Mouse (Mus musculus) liver, adult 10 weeks (tissue): ENCODE results near the gene Vmn1r66. TPM values are rescaled to one million over a fixed set of nuclear protein-coding genes. Genes with fewer than 3 reads are reported as not detected.

Source experiments
- polyA plus RNA-seq: library from polyadenylated mRNA; stranded (reverse); fragments of 350-450 nt; fragmentation: Illumina TruSeq; extraction: RNeasy Lipid Tissue Mini Kit (QIAGEN cat#74804); gene quantifications from one replicate; pipeline ENCODE4 v1.2.3, GENCODE M21; 2014; ENCODE audit warnings: low read depth, low replicate concordance

The Vmn1r66 gene
- not detected for polyA plus RNA-seq

GRCm38 (mm10) chr7:10277906-10278305 is at the start of gene Vmn1r66:
TSS of gene Vmn1r66 (minus strand) at chr7:10278006.

Other genes starting within 250 kb of the Vmn1r66 start
- gene Vmn2r50, start 224.7 kb downstream of the Vmn1r66 start, polyA plus RNA-seq: not detected
- not detected for gene Vmn2r51, start 172.3 kb downstream of the Vmn1r66 start, polyA plus RNA-seq
- not detected for gene Vmn2r52, start 101.4 kb downstream of the Vmn1r66 start, polyA plus RNA-seq
- not detected for gene Vmn1r67, start 165.3 kb upstream of the Vmn1r66 start, polyA plus RNA-seq
- gene Zik1, start 217.4 kb upstream of the Vmn1r66 start, polyA plus RNA-seq: 0.56 TPM